Mouse (Mus musculus): Measurements from ENCODE around the gene Mgl2.
"Not testable (repeated sequence)": the region's sequence is repeated elsewhere in the genome, so short reads cannot be mapped to it uniquely, and the experiment has no call there.

The Mgl2 gene

GRCm38 (mm10) chr11:70129926-70130379, at the start of gene Mgl2:
TSS of gene Mgl2 (plus strand) at chr11:70130329.
- peak; percentile 61 to 66 for DNase-seq

GRCm38 (mm10) chr11:70080803-70081590, 49.1 kb upstream of the Mgl2 start:
- no peak for DNase-seq

- no peak for DNase-seq
Observed at GRCm38 (mm10) chr11:70084563-70084962, 45.6 kb upstream of the Mgl2 start.

GRCm38 (mm10) chr11:70091986-70092783, 37.9 kb upstream of the Mgl2 start, which contains the start of gene Asgr2:
TSS of gene Asgr2 (plus strand) at chr11:70092644.
- peak in 1 of 2 experiments; percentile 12 for DNase-seq

- DNase-seq = no peak
Observed at GRCm38 (mm10) chr11:70097396-70097795, 32.7 kb upstream of the Mgl2 start.

GRCm38 (mm10) chr11:70099102-70099501, 31.0 kb upstream of the Mgl2 start:
- DNase-seq = no peak

- no peak for DNase-seq
Observed at GRCm38 (mm10) chr11:70099809-70100208, 30.3 kb upstream of the Mgl2 start.

- no peak for DNase-seq
Observed at GRCm38 (mm10) chr11:70103701-70104315, 26.3 kb upstream of the Mgl2 start.

- DNase-seq = no peak
Observed at GRCm38 (mm10) chr11:70107085-70107484, 23.0 kb upstream of the Mgl2 start.

GRCm38 (mm10) chr11:70110146-70110545, 20.0 kb upstream of the Mgl2 start:
- peak; percentile 51 to 59 for DNase-seq

GRCm38 (mm10) chr11:70114562-70114961, 15.6 kb upstream of the Mgl2 start:
- no peak for DNase-seq

- DNase-seq = no peak
Observed at GRCm38 (mm10) chr11:70115901-70116300, 14.2 kb upstream of the Mgl2 start.

GRCm38 (mm10) chr11:70135001-70135400, 4.9 kb downstream of the Mgl2 start:
- not testable (repeated sequence) for DNase-seq

- peak; percentile 38 to 48 for DNase-seq
Observed at GRCm38 (mm10) chr11:70135925-70136324, 5.8 kb downstream of the Mgl2 start.

GRCm38 (mm10) chr11:70139171-70139570, 9.0 kb downstream of the Mgl2 start:
- no peak for DNase-seq

- peak; percentile 43 to 51 for DNase-seq
Observed at GRCm38 (mm10) chr11:70151072-70151471, 20.9 kb downstream of the Mgl2 start.

GRCm38 (mm10) chr11:70155897-70156296, 25.8 kb downstream of the Mgl2 start, which contains the start of gene Clec10a:
TSS of gene Clec10a (plus strand) at chr11:70156197.
- not testable (repeated sequence) for DNase-seq

GRCm38 (mm10) chr11:70162336-70162735, 32.2 kb downstream of the Mgl2 start:
- no peak for DNase-seq

GRCm38 (mm10) chr11:70165972-70166921, 36.1 kb downstream of the Mgl2 start:
- DNase-seq = peak in 1 of 2 experiments; percentile 46

- no peak for DNase-seq
Observed at GRCm38 (mm10) chr11:70168136-70168535, 38.0 kb downstream of the Mgl2 start.

GRCm38 (mm10) chr11:70169471-70169870, 39.3 kb downstream of the Mgl2 start:
- peak; percentile 55 to 66 for DNase-seq

GRCm38 (mm10) chr11:70170291-70170690, 40.2 kb downstream of the Mgl2 start:
- peak; percentile 90 to 93 for DNase-seq
